Mouse (Mus musculus) embryonic fibroblast, embryonic 13.5 days (primary cell): ENCODE results near the gene Gm2115.

ENCODE experiments used
- CTCF ChIP-seq: IDR thresholded peaks from 2 replicates; pipeline ENCODE4 v1.5.1; 2011; ENCODE audit warnings: mild to moderate bottlenecking, control low read depth, low read length, moderate library complexity, borderline replicate concordance; ENCODE audit not compliant: insufficient read depth
- POLR2A ChIP-seq: IDR thresholded peaks from 2 replicates; pipeline ENCODE4 v1.6.1; 2011; ENCODE audit warnings: low read depth, mild to moderate bottlenecking, control low read depth, low read length, moderate library complexity

- no peak for TF ChIP-seq POLR2A
- no peak for TF ChIP-seq CTCF
Measured at GRCm38 (mm10) chr7:84594917-84595303, 66.2 kb downstream of the Gm2115 start.
